Mouse (Mus musculus): ENCODE data around the gene Olfr703. TPM values are rescaled to one million over a fixed set of nuclear protein-coding genes. Genes with fewer than 3 reads are reported as not detected.

Olfr703 gene
- not detected in 2 replicates for polyA plus RNA-seq (2012; rRNA removed)

GRCm38 (mm10) chr7:106843060-106843459 is at the start of gene Olfr703:
TSS of gene Olfr703 (plus strand) at chr7:106843360.

GRCm38 (mm10) chr7:106808734-106809133 is 34.4 kb upstream of the Olfr703 start, which contains the start of gene Olfr700:
TSS of gene Olfr700 (minus strand) at chr7:106808834.

GRCm38 (mm10) chr7:106813829-106814228 is 29.3 kb upstream of the Olfr703 start, which contains the start of gene Olfr701:
TSS of gene Olfr701 (plus strand) at chr7:106814129.

GRCm38 (mm10) chr7:106833793-106834192 is 9.4 kb upstream of the Olfr703 start, which contains the start of gene Olfr702:
TSS of gene Olfr702 (minus strand) at chr7:106833893.

GRCm38 (mm10) chr7:106862885-106863284 is 19.7 kb downstream of the Olfr703 start, which contains the start of gene Olfr704:
TSS of gene Olfr704 (plus strand) at chr7:106863185.

GRCm38 (mm10) chr7:106876791-106877190 is 33.6 kb downstream of the Olfr703 start, which contains the start of gene Olfr705:
TSS of gene Olfr705 (minus strand) at chr7:106876891.

GRCm38 (mm10) chr7:106888062-106888461 is 44.9 kb downstream of the Olfr703 start, which contains the start of gene Olfr706:
TSS of gene Olfr706 (minus strand) at chr7:106888162.

Other genes starting within 250 kb of the Olfr703 start
- gene Olfr693, start 162.8 kb upstream of the Olfr703 start, polyA plus RNA-seq (2012; rRNA removed), result not detected in 2 replicates
- not detected in 2 replicates for gene Olfr694, start 151.5 kb upstream of the Olfr703 start, polyA plus RNA-seq (2012; rRNA removed)
- not detected in 2 replicates for gene Olfr695, start 127.0 kb upstream of the Olfr703 start, polyA plus RNA-seq (2012; rRNA removed)
- gene Olfr697, start 100.9 kb upstream of the Olfr703 start, polyA plus RNA-seq (2012; rRNA removed), result not detected in 2 replicates
- not detected in 2 replicates for gene Olfr698, start 88.0 kb upstream of the Olfr703 start, polyA plus RNA-seq (2012; rRNA removed)
- not detected in 2 replicates for gene Olfr699, start 50.2 kb upstream of the Olfr703 start, polyA plus RNA-seq (2012; rRNA removed)
- gene Olfr700, start 34.5 kb upstream of the Olfr703 start, polyA plus RNA-seq (2012; rRNA removed), result not detected in 2 replicates
- gene Olfr701, start 29.2 kb upstream of the Olfr703 start, polyA plus RNA-seq (2012; rRNA removed), result not detected in 2 replicates
- not detected in 2 replicates for gene Olfr702, start 9.5 kb upstream of the Olfr703 start, polyA plus RNA-seq (2012; rRNA removed)
- not detected in 2 replicates for gene Olfr704, start 19.8 kb downstream of the Olfr703 start, polyA plus RNA-seq (2012; rRNA removed)
- gene Olfr705, start 33.5 kb downstream of the Olfr703 start, polyA plus RNA-seq (2012; rRNA removed), result not detected in 2 replicates
- not detected in 2 replicates for gene Olfr706, start 44.8 kb downstream of the Olfr703 start, polyA plus RNA-seq (2012; rRNA removed)
- gene Olfr707, start 57.9 kb downstream of the Olfr703 start, polyA plus RNA-seq (2012; rRNA removed), result not detected in 2 replicates
- gene Olfr1532-ps1, start 64.6 kb downstream of the Olfr703 start, polyA plus RNA-seq (2012; rRNA removed), result not detected in 2 replicates
- not detected in 2 replicates for gene Olfr709-ps1, start 88.9 kb downstream of the Olfr703 start, polyA plus RNA-seq (2012; rRNA removed)
- gene Olfr710, start 105.0 kb downstream of the Olfr703 start, polyA plus RNA-seq (2012; rRNA removed), result not detected in 2 replicates
- gene Olfr6, start 120.6 kb downstream of the Olfr703 start, polyA plus RNA-seq (2012; rRNA removed), result not detected in 2 replicates
- not detected in 2 replicates for gene Olfr711, start 132.1 kb downstream of the Olfr703 start, polyA plus RNA-seq (2012; rRNA removed)
- not detected in 2 replicates for gene Olfr2, start 162.7 kb downstream of the Olfr703 start, polyA plus RNA-seq (2012; rRNA removed)
- not detected in 2 replicates for gene Olfr713, start 187.8 kb downstream of the Olfr703 start, polyA plus RNA-seq (2012; rRNA removed)
- gene Olfr714, start 227.6 kb downstream of the Olfr703 start, polyA plus RNA-seq (2012; rRNA removed), result not detected in 2 replicates
- gene Olfr17, start 249.9 kb downstream of the Olfr703 start, polyA plus RNA-seq (2012; rRNA removed), result not detected in 2 replicates